Mouse (Mus musculus) liver, postnatal 0 days (tissue): ENCODE data around the gene Siae.

Experiments used
- CTCF ChIP-seq: sonication (generic); IDR thresholded peaks from 2 replicates; pipeline ENCODE4 v1.5.1; 2016; ENCODE audit warnings: antibody characterized with exemption, low read depth
- EP300 ChIP-seq: IDR thresholded peaks from 2 replicates; pipeline ENCODE4 v1.6.1; 2016; ENCODE audit warnings: antibody characterized with exemption, low read depth, mild to moderate bottlenecking

- TF ChIP-seq CTCF, result 0 out of 2 replicates have a peak, but pooled peaks have one; percentile 5
- no peak for TF ChIP-seq EP300
These were observed 27.9 kb upstream of the Siae start, which contains the start of gene Esam for GRCm38 (mm10) chr9:37527396-37528224.
